Mouse (Mus musculus): ENCODE measurements at regions not wholly inside any gene's neighbourhood (a gene's known extent, or its start where the extent isn't known, plus 50 kb on each side); places are given as distances from the start of the nearest gene placed in this dataset.
"Not testable (repeated sequence)": the region's sequence is repeated elsewhere in the genome, so short reads cannot be mapped to it uniquely, and the experiment has no call there.

DNA sequence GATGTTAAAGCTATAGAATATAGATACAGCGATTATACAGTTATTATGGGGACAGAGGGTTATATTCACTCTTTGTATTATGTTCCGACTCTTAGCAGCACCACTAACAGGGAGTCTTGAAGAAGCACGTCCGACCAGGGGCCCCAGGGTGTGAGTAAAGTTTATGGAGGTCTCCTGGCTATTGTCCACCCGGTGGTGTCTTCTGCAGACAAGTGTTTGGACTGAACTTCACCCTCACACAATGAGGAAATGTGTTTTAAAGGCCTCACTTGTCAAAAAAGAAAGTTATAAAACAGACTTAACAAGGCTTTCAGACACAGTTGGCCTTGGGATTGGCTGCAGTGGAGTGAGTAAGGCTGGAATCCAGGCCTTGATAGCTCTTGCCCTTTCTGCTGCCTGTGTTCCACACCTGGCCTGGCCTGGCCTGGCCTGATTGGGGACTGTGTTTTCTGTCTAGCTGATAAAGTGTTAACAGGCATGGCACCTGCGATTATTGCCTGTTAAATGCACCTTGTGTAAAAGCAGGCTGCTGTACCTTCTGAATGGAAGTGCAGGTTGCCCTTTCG is 102.8 kb upstream of the Klf4 start:
- no peak overlapping the region for H3K4me3 ChIP-seq (replicated peaks in 1 of 3; ENCODE audit: low read depth in 2 of 3, low read length in 2 of 3, poor library complexity in 1 of 3)
- no peak overlapping the region for H3K4me2 ChIP-seq (ENCODE audit: insufficient read depth, low read depth, poor library complexity, severe bottlenecking)
- no peak overlapping the region for H3K9ac ChIP-seq (ENCODE audit: insufficient read depth, low read depth)
- no peaks in the 10 kb centered on the region for H3K9me3 ChIP-seq (replicated peaks; ENCODE audit: low read length)
- no peak overlapping the region for H3K27ac ChIP-seq (ENCODE audit: insufficient read depth, low read depth)
- in situ Hi-C loops (cut with MboI; ENCODE audit: low pct_ligation_motif_present, low pct_unique_long_range_greater_than_20kb, low sequenced_read_pairs) (no loop called here), dilution Hi-C loops (cut with MboI; ENCODE audit: extremely low pct_ligation_motif_present, extremely low pct_unique_long_range_greater_than_20kb, low sequenced_read_pairs) (no loop called here)
- no peaks in the 10 kb centered on the region for H3K79me2 ChIP-seq (replicated peaks; ENCODE audit: control insufficient read depth, extremely low read depth, insufficient read depth, poor library complexity, severe bottlenecking)
- peaks cover 11 to 38% of the 10 kb centered on the region in 2 experiments for H3K4me1 ChIP-seq (ENCODE audit: control insufficient read depth in 1 of 2, insufficient read depth in 2 of 2)
- H3K27me3 ChIP-seq (replicated peaks), result no peaks in the 10 kb centered on the region
- DNase-seq (ENCODE audit: extremely low read depth), result no peak
- H3K36me3 ChIP-seq (replicated peaks in 1 of 2; ENCODE audit: control insufficient read depth in 1 of 2, insufficient read depth in 1 of 2, low read length in 1 of 2), result no peaks in the 10 kb centered on the region
- TF ChIP-seq SIN3A (IDR thresholded peaks at IDR 0.05; ENCODE audit: low read length), result no peak
- no peak for TF ChIP-seq CHD1 (IDR thresholded peaks at IDR 0.05; ENCODE audit: low read depth, low read length)
- no peak for TF ChIP-seq GABPA (IDR thresholded peaks at IDR 0.05; ENCODE audit: insufficient replicate concordance, low read depth, low read length)
- TF ChIP-seq ZNF384 (IDR thresholded peaks at IDR 0.05; ENCODE audit: low read depth, low read length), result no peak
- TF ChIP-seq JUN (IDR thresholded peaks at IDR 0.05; ENCODE audit: insufficient read depth, low read depth, low read length), result no peak
- no peak for TF ChIP-seq RCOR1 (conservative IDR thresholded peaks at IDR 0.05; ENCODE audit: low read depth, low read length)
- TF ChIP-seq MAFK (IDR thresholded peaks at IDR 0.05; ENCODE audit: insufficient replicate concordance, low read length), result no peak

DNA sequence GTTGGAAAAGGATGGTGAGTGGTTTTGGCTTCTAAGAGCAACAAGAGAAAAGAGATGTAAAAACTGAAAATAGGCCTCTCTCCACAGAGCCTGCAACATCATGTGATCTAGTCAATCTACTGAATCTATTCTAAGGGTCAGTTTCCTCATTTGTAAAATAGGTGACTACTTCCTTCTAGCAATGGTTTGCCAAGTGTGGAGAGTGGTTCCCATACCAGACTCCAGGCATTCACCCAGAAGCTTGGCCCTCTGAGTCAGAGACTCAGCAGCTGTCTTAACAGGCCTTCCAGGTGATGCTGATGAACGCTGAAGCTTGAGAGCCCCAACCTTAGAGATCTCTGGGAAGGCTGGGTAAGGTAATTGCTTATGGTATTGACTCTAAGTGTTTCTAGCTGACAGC is 98.9 kb upstream of the Klf4 start:
- H3K27ac ChIP-seq (ENCODE audit: insufficient read depth, low read depth), result no peak overlapping the region

DNA sequence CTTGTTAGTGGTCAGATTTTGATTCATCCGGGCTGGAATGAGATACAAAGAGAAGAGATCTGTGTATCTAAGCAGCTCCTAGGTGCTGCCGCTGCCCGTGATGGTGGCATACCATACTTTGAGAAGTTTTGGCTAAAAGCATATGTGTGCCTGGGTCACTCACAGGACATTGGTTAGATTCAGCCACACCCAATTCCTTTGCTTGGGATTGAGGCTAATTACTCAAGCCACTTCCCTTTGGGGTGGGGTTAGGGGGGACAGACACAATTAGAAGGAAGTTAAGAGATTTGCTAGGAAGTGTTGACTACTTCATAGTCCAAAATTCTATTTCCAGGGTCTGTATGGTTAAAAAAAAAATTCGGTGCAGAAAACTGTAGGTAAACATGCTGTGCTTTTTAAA is 97.9 kb upstream of the Klf4 start:
- H3K36me3 ChIP-seq (replicated peaks in 1 of 2; ENCODE audit: control insufficient read depth in 1 of 2, insufficient read depth in 1 of 2, low read length in 1 of 2); H3K79me2 ChIP-seq (replicated peaks; ENCODE audit: control insufficient read depth, extremely low read depth, insufficient read depth, poor library complexity, severe bottlenecking); dilution Hi-C loops (cut with MboI; ENCODE audit: extremely low pct_ligation_motif_present, extremely low pct_unique_long_range_greater_than_20kb, low sequenced_read_pairs); H3K27me3 ChIP-seq (replicated peaks); H3K9me3 ChIP-seq (replicated peaks; ENCODE audit: low read length); H3K9ac ChIP-seq (ENCODE audit: insufficient read depth, low read depth); in situ Hi-C loops (cut with MboI; ENCODE audit: low pct_ligation_motif_present, low pct_unique_long_range_greater_than_20kb, low sequenced_read_pairs); H3K4me3 ChIP-seq (replicated peaks in 1 of 3; ENCODE audit: low read depth in 2 of 3, low read length in 2 of 3, poor library complexity in 1 of 3); DNase-seq (ENCODE audit: extremely low read depth); H3K4me2 ChIP-seq (ENCODE audit: insufficient read depth, low read depth, poor library complexity, severe bottlenecking); H3K27ac ChIP-seq (ENCODE audit: insufficient read depth, low read depth): not testable (repeated sequence)
- peaks cover 5 to 15% of the 10 kb centered on the region in 2 experiments; a peak in 3 of 4 replicates for H3K4me1 ChIP-seq (ENCODE audit: control insufficient read depth in 1 of 2, insufficient read depth in 2 of 2)

More for the DNA sequence above, 98.9 kb upstream of the Klf4 start:
- H3K4me3 ChIP-seq (replicated peaks in 1 of 3; ENCODE audit: low read depth in 2 of 3, low read length in 2 of 3, poor library complexity in 1 of 3), result no peak overlapping the region
- in situ Hi-C loops (cut with MboI; ENCODE audit: low pct_ligation_motif_present, low pct_unique_long_range_greater_than_20kb, low sequenced_read_pairs), result no loop called here
- no peak overlapping the region for H3K9ac ChIP-seq (ENCODE audit: insufficient read depth, low read depth)
- TF ChIP-seq ZKSCAN1 (IDR thresholded peaks at IDR 0.05; ENCODE audit: borderline replicate concordance, low read depth, low read length), result no peak
- no peak for TF ChIP-seq MAFK (IDR thresholded peaks at IDR 0.05; ENCODE audit: insufficient replicate concordance, low read length)
- no peak for TF ChIP-seq ETS1 (conservative IDR thresholded peaks at IDR 0.05; ENCODE audit: low read depth, low read length)
- no peak for TF ChIP-seq MYC (IDR thresholded peaks at IDR 0.05; ENCODE audit: low read depth, low read length)
- no peak for TF ChIP-seq MEF2A (IDR thresholded peaks at IDR 0.05; ENCODE audit: borderline replicate concordance, low read depth, low read length)
- no peak for TF ChIP-seq JUND (conservative IDR thresholded peaks at IDR 0.05; ENCODE audit: low read depth, low read length)
- no peak for TF ChIP-seq USF2 (conservative IDR thresholded peaks at IDR 0.05; ENCODE audit: low read depth, low read length)
- no peak for TF ChIP-seq MXI1 (IDR thresholded peaks at IDR 0.05; ENCODE audit: low read depth, low read length)
- no peak for TF ChIP-seq BHLHE40 (IDR thresholded peaks at IDR 0.05; ENCODE audit: low read depth, low read length)
- H3K4me2 ChIP-seq (ENCODE audit: insufficient read depth, low read depth, poor library complexity, severe bottlenecking), result no peak overlapping the region
- dilution Hi-C loops (cut with MboI; ENCODE audit: extremely low pct_ligation_motif_present, extremely low pct_unique_long_range_greater_than_20kb, low sequenced_read_pairs), result no loop called here
- no peaks in the 10 kb centered on the region for H3K9me3 ChIP-seq (replicated peaks; ENCODE audit: low read length)
- peak; percentile 19 for DNase-seq (ENCODE audit: extremely low read depth)
- H3K4me1 ChIP-seq (ENCODE audit: control insufficient read depth in 1 of 2, insufficient read depth in 2 of 2), result peaks cover 5 to 15% of the 10 kb centered on the region in 2 experiments; a peak in 3 of 4 replicates
- no peaks in the 10 kb centered on the region for H3K79me2 ChIP-seq (replicated peaks; ENCODE audit: control insufficient read depth, extremely low read depth, insufficient read depth, poor library complexity, severe bottlenecking)
- H3K27me3 ChIP-seq (replicated peaks), result no peaks in the 10 kb centered on the region
- H3K36me3 ChIP-seq (replicated peaks in 1 of 2; ENCODE audit: control insufficient read depth in 1 of 2, insufficient read depth in 1 of 2, low read length in 1 of 2), result no peaks in the 10 kb centered on the region

Measured in CH12.LX (cell line).